Mouse (Mus musculus) lung, adult 2 months (tissue): ENCODE data around the gene Hoxd10.

Source experiments
- CTCF ChIP-seq: fragments of 200-500 bp; IDR thresholded peaks from 2 replicates; pipeline ENCODE4 v1.5.1; 2011; ENCODE audit warnings: mild to moderate bottlenecking, low read length, control low read depth; ENCODE audit not compliant: insufficient read depth
- POLR2A ChIP-seq: fragments of 200-500 bp; IDR thresholded peaks from 2 replicates; pipeline ENCODE4 v1.6.1; 2011; ENCODE audit warnings: low read depth, mild to moderate bottlenecking, control low read depth, low read length, borderline replicate concordance; ENCODE audit errors: extremely low read depth

DNA sequence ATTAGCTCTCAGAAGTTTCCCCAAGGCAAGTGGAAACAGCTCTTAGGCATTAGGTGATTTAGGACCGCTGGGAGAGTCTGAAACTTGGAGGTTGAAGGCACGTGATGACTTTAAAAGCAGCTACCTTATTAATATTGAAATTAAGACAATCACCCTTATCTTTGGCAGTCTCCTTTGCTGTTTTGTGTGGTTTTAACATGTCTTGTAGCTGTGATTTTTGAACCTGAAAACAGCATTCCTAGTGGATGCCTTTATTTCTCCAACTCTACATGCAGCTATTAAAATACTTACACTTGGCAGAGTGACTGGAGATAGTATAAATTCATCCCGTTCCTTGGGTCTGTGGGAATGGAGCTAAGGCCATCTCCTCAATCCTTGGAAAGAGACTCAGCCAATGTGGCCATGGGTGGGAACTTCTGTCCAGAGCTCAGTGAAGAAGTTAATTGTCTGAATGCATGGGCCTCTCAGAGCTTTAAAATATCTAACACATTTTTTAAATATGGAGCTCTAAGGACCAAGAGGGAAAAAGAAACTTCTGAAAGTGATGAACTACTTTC is 21.0 kb upstream of the Hoxd10 start:
- no peak for TF ChIP-seq CTCF
- TF ChIP-seq POLR2A = no peak
